Mouse (Mus musculus): ENCODE data around the gene Repin1. TPM values are rescaled to one million over a fixed set of nuclear protein-coding genes. Genes with fewer than 3 reads are reported as not detected.

Repin1 gene
- polyA plus RNA-seq, 1 experiment from 2014 or later = 23.4 TPM

- Histone ChIP-seq H3K27me3 (replicated peaks; ENCODE audit: control insufficient read depth, insufficient read depth, low read length) (no peaks in the 10 kb centered on the region), H3K4me3 (ENCODE audit: low read depth, low read length) (no peak overlapping the region), H3K9me3 (ENCODE audit: control insufficient read depth, low read length) (no peaks in the 10 kb centered on the region), H3K27ac (replicated peaks; ENCODE audit: low read depth, low read length) (no peak overlapping the region), H3K9ac (ENCODE audit: low read depth, low read length) (no peak overlapping the region), H3K36me3 (ENCODE audit: control insufficient read depth, insufficient read depth, low read length) (no peaks in the 10 kb centered on the region), H3K4me2 (ENCODE audit: low read depth, low read length) (no peak overlapping the region), H3K4me1 (ENCODE audit: control insufficient read depth, insufficient read depth, low read length) (no peaks in the 10 kb centered on the region)
- WGBS = 76% methylated on average over 2 of the region's 2 CpGs
- ATAC-seq (ENCODE audit: low read depth) (no peak), DNase-seq (ENCODE audit: low spot score) (no peak)
Measured at GRCm38 (mm10) chr6:48647611-48648010, 53.9 kb downstream of the Repin1 start.

Other genes starting within 250 kb of the Repin1 start
- gene Krba1, start 198.3 kb upstream of the Repin1 start, polyA plus RNA-seq (2014; fragmentation: Nextera tagmentation; extraction: Ambion mirVana) = 18.0 and 23.0 TPM in 2 replicates
- 22.1 and 25.4 TPM in 2 replicates for gene Zfp467, start 148.1 kb upstream of the Repin1 start, polyA plus RNA-seq (2014; fragmentation: Nextera tagmentation; extraction: Ambion mirVana)
- 0.29 and 1.1 TPM in 2 replicates for gene Sspo, start 145.7 kb upstream of the Repin1 start, polyA plus RNA-seq (2014; fragmentation: Nextera tagmentation; extraction: Ambion mirVana)
- 22.8 TPM in 2 replicates for gene Atp6v0e2, start 56.3 kb upstream of the Repin1 start, polyA plus RNA-seq (2014; fragmentation: Nextera tagmentation; extraction: Ambion mirVana)
- 6.7 and 6.8 TPM in 2 replicates for gene Lrrc61, start 39.1 kb upstream of the Repin1 start, polyA plus RNA-seq (2014; fragmentation: Nextera tagmentation; extraction: Ambion mirVana)
- 21.9 and 29.1 TPM in 2 replicates for gene Rarres2, start 21.1 kb upstream of the Repin1 start, polyA plus RNA-seq (2014; fragmentation: Nextera tagmentation; extraction: Ambion mirVana)
- not detected in 2 replicates for gene Gm45021, start 4.3 kb upstream of the Repin1 start, polyA plus RNA-seq (2014; fragmentation: Nextera tagmentation; extraction: Ambion mirVana)
- not detected in 2 replicates for gene Gm44965, start 58 bp downstream of the Repin1 start, polyA plus RNA-seq (2014; fragmentation: Nextera tagmentation; extraction: Ambion mirVana)
- 5.9 and 6.1 TPM in 2 replicates for gene Zfp775, start 8.2 kb downstream of the Repin1 start, polyA plus RNA-seq (2014; fragmentation: Nextera tagmentation; extraction: Ambion mirVana)
- gene AI854703, start 32.9 kb downstream of the Repin1 start, polyA plus RNA-seq (2014; fragmentation: Nextera tagmentation; extraction: Ambion mirVana) = 0.77 and 0.90 TPM in 2 replicates
- gene Gimap8, start 53.4 kb downstream of the Repin1 start, polyA plus RNA-seq (2014; fragmentation: Nextera tagmentation; extraction: Ambion mirVana) = 0.46 and 0.93 TPM in 2 replicates
- 7.4 and 9.1 TPM in 2 replicates for gene Gimap9, start 82.2 kb downstream of the Repin1 start, polyA plus RNA-seq (2014; fragmentation: Nextera tagmentation; extraction: Ambion mirVana)
- gene Gimap4, start 90.7 kb downstream of the Repin1 start, polyA plus RNA-seq (2014; fragmentation: Nextera tagmentation; extraction: Ambion mirVana) = 12.6 and 13.3 TPM in 2 replicates
- 19.6 and 22.8 TPM in 2 replicates for gene Gimap6, start 114.3 kb downstream of the Repin1 start, polyA plus RNA-seq (2014; fragmentation: Nextera tagmentation; extraction: Ambion mirVana)
- gene Gm28053, start 124.7 kb downstream of the Repin1 start, polyA plus RNA-seq (2014; fragmentation: Nextera tagmentation; extraction: Ambion mirVana) = 3.2 TPM in 1 of 2 replicates, not detected in the other
- not detected in 2 replicates for gene Gimap7, start 124.7 kb downstream of the Repin1 start, polyA plus RNA-seq (2014; fragmentation: Nextera tagmentation; extraction: Ambion mirVana)
- gene Gimap1, start 145.2 kb downstream of the Repin1 start, polyA plus RNA-seq (2014; fragmentation: Nextera tagmentation; extraction: Ambion mirVana) = 10.5 and 12.7 TPM in 2 replicates
- 5.2 and 5.3 TPM in 2 replicates for gene Gimap5, start 152.3 kb downstream of the Repin1 start, polyA plus RNA-seq (2014; fragmentation: Nextera tagmentation; extraction: Ambion mirVana)
- gene Gimap3, start 177.0 kb downstream of the Repin1 start, polyA plus RNA-seq (2014; fragmentation: Nextera tagmentation; extraction: Ambion mirVana) = not detected in 2 replicates
- 92.7 and 101 TPM in 2 replicates for gene Tmem176a, start 247.0 kb downstream of the Repin1 start, polyA plus RNA-seq (2014; fragmentation: Nextera tagmentation; extraction: Ambion mirVana)
- 244 and 254 TPM in 2 replicates for gene Tmem176b, start 247.6 kb downstream of the Repin1 start, polyA plus RNA-seq (2014; fragmentation: Nextera tagmentation; extraction: Ambion mirVana)